Mouse (Mus musculus) liver, embryonic 14.5 days (tissue): ENCODE data around the gene Cep350.

Experiments
- CTCF ChIP-seq: IDR thresholded peaks from 2 replicates; pipeline ENCODE4 v1.5.1; 2016; ENCODE audit warnings: antibody characterized with exemption, low read depth, control low read depth
- EP300 ChIP-seq: IDR thresholded peaks from 2 replicates; pipeline ENCODE4 v1.6.1; 2016; ENCODE audit warnings: antibody characterized with exemption, low read depth

- TF ChIP-seq CTCF (no peak), EP300 (no peak)
These were observed 69.5 kb downstream of the Cep350 start for GRCm38 (mm10) chr1:155903561-155903960.
